Mouse (Mus musculus) left cerebral cortex, postnatal 25 days (tissue): ENCODE measurements at regions not wholly inside any gene's neighbourhood (a gene's known extent, or its start where the extent isn't known, plus 50 kb on each side); places are given as distances from the start of the nearest gene placed in this dataset.
A peak's percentile ranks its signal among the peaks of the same experiment; 100 is the strongest.

ENCODE experiments used
- DNase-seq, 2 experiments: peaks; one replicate each; pipeline ENCODE4 v3.0.0; 2022; ENCODE audit warnings: low spot score in 2 of 2, mixed read lengths in 1 of 2
- intact Hi-C: fragments of 180-260 bp; cut with DNase I; formaldehyde crosslinking; loops from one replicate; pipeline ENCODE4 v1.15.1; 2025

GRCm38 (mm10) chr4:62806786-62807185 is 158.6 kb upstream of the Zfp618 start:
- DNase-seq = no peak
- intact Hi-C loops = no loop called here

- intact Hi-C loops = no loop called here
- no peak for DNase-seq
Observed at GRCm38 (mm10) chr4:62807926-62808552, 157.3 kb upstream of the Zfp618 start.

GRCm38 (mm10) chr4:62808553-62808950 is 156.8 kb upstream of the Zfp618 start:
- DNase-seq = no peak
- intact Hi-C loops = no loop called here

GRCm38 (mm10) chr4:62809048-62809447 is 156.3 kb upstream of the Zfp618 start:
- no peak for DNase-seq
- intact Hi-C loops = no loop called here

- DNase-seq = no peak
- intact Hi-C loops = loop anchor here (2.0 kb wide), 1 partner anchor 147 kb away; no protein-coding TSS in a partner anchor
Observed at GRCm38 (mm10) chr4:62819889-62820288, 145.5 kb upstream of the Zfp618 start.

GRCm38 (mm10) chr4:62821288-62821687 is 144.1 kb upstream of the Zfp618 start:
- intact Hi-C loops = loop anchor here (2.0 kb wide), 1 partner anchor 146 kb away; no protein-coding TSS in a partner anchor
- no peak for DNase-seq

GRCm38 (mm10) chr4:62822568-62822967 is 142.8 kb upstream of the Zfp618 start:
- intact Hi-C loops = loop anchor here (1.0 kb wide), 1 partner anchor 296 kb away; no protein-coding TSS in a partner anchor
- peak; percentile 49 to 62 for DNase-seq

- intact Hi-C loops = no loop called here
- DNase-seq = no peak
Observed at GRCm38 (mm10) chr4:62823082-62823481, 142.3 kb upstream of the Zfp618 start.

- peak in 1 of 2 experiments; percentile 11 for DNase-seq
- intact Hi-C loops = no loop called here
Observed at GRCm38 (mm10) chr4:62823555-62824250, 141.7 kb upstream of the Zfp618 start.

GRCm38 (mm10) chr4:62824581-62824980 is 140.8 kb upstream of the Zfp618 start:
- intact Hi-C loops = no loop called here
- DNase-seq = no peak

- no peak for DNase-seq
- intact Hi-C loops = no loop called here
Observed at GRCm38 (mm10) chr4:62825256-62825655, 140.1 kb upstream of the Zfp618 start.

- DNase-seq = no peak
- intact Hi-C loops = no loop called here
Observed at GRCm38 (mm10) chr4:62828963-62829362, 136.4 kb upstream of the Zfp618 start.

- intact Hi-C loops = no loop called here
- DNase-seq = peak; percentile 11 to 26
Observed at GRCm38 (mm10) chr4:62833944-62834343, 131.4 kb upstream of the Zfp618 start.

- intact Hi-C loops = no loop called here
- DNase-seq = no peak
Observed at GRCm38 (mm10) chr4:62836875-62837274, 128.5 kb upstream of the Zfp618 start.

GRCm38 (mm10) chr4:62850526-62850925 is 114.8 kb upstream of the Zfp618 start:
- no peak for DNase-seq
- intact Hi-C loops = no loop called here

GRCm38 (mm10) chr4:62853335-62853734 is 112.0 kb upstream of the Zfp618 start:
- no peak for DNase-seq
- intact Hi-C loops = no loop called here

- intact Hi-C loops = no loop called here
- no peak for DNase-seq
Observed at GRCm38 (mm10) chr4:62856406-62856805, 109.0 kb upstream of the Zfp618 start.

- intact Hi-C loops = no loop called here
Observed at GRCm38 (mm10) chr4:62862756-62863155, 102.6 kb upstream of the Zfp618 start.

GRCm38 (mm10) chr4:62870391-62870983 is 94.9 kb upstream of the Zfp618 start:
- intact Hi-C loops = no loop called here

More at GRCm38 (mm10) chr4:62862756-62863155, 102.6 kb upstream of the Zfp618 start:
- DNase-seq = no peak

GRCm38 (mm10) chr4:62872562-62872961 is 92.8 kb upstream of the Zfp618 start:
- intact Hi-C loops = no loop called here
- DNase-seq = no peak

More at GRCm38 (mm10) chr4:62870391-62870983, 94.9 kb upstream of the Zfp618 start:
- peak; percentile 6 to 33 for DNase-seq

GRCm38 (mm10) chr4:62873986-62874385 is 91.4 kb upstream of the Zfp618 start:
- intact Hi-C loops = no loop called here
- no peak for DNase-seq
